Mouse (Mus musculus): ENCODE measurements around the gene Fgfr2. TPM values are rescaled to one million over a fixed set of nuclear protein-coding genes. Genes with fewer than 3 reads are reported as not detected.

The Fgfr2 gene
- total RNA-seq, 2 experiments from 2014 or later = 44.0 to 52.8 TPM

DNA sequence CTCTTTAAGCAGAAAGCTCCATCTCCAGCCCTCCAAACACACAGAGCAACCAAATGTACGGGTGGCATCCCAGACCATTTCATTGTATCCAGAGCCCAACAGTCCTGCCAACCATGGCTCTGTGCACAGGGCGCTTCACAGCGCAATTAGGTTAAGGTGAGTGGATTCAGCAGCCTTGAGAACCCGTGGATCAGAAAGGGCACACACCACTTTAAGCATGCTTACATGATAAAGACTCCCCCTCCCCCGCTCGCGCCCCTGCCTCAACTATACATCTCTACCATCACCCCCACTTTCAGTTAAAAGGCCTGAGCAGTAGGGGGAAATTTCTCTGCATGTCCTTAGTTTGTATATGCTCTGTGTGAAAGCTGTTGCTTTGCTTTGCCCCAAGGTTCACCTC is 2785.5 kb downstream of the Fgfr2 start:
- DNase-seq (ENCODE audit: low spot score in 2 of 2) = no peak

DNA sequence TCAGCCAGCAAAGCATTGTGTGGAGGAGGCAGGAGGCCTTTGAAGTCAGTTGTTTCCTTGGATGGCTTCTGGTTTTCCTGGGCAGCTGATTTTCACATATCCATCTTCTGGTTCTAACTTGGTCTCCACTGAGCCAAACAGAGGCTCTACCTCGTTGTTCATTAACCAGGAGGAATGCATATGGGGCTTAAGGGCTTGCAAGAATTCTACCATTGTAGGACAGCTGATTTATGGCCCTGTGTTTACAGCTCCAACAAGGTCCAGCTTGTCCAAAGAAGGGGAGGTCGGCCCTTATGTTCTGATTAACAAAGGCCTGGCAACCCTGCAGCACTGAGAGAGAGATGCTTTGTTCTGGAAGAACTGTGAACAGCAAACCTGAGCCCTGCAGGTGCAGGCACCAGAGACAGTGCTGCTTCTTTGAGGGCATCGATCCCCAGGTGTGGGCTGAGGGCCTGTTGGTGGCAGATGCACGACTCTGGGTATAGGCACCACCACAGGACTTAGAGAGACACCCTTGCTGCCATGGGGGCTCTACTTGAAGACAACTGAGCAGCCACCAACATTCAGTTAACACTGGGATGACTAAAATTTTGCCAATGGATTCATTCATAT is 2787.6 kb downstream of the Fgfr2 start:
- DNase-seq (ENCODE audit: low spot score in 2 of 2) = no peak

DNA sequence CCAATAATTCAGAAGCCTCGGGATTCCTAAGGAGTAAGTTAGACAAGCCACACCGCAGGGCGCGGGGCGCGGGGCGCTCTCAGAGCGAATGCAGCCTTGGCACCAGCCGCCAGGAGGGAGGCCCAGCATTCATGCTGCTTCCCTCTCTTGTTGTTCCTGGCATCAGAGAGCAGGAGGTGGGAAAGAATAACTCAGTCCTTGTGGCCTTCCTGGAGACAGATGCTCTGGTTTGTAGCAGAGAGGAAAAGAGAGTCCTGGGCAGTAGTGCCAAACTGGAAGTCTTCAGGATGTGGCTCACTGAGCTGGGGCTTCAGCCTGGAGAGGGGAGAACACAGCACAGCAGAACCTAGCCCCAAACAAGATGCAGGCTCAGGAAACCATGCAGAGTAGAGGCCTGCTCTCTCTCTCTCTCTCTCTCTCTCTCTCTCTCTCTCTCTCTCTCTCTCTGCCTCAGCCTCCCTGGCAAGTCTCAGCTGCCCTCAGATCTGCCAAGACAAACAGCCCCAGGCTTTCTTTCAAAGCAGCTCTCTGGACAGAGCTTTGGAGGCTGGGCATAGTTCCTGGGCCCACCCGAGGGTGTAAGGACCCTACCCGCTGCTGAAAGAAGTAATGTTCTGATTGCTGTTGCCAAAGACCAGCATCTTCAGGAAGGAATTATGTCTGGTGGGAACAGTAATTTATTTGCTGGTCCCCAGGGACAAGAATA is 2790.5 kb downstream of the Fgfr2 start:
- no peak for DNase-seq (ENCODE audit: low spot score in 2 of 2)

DNA sequence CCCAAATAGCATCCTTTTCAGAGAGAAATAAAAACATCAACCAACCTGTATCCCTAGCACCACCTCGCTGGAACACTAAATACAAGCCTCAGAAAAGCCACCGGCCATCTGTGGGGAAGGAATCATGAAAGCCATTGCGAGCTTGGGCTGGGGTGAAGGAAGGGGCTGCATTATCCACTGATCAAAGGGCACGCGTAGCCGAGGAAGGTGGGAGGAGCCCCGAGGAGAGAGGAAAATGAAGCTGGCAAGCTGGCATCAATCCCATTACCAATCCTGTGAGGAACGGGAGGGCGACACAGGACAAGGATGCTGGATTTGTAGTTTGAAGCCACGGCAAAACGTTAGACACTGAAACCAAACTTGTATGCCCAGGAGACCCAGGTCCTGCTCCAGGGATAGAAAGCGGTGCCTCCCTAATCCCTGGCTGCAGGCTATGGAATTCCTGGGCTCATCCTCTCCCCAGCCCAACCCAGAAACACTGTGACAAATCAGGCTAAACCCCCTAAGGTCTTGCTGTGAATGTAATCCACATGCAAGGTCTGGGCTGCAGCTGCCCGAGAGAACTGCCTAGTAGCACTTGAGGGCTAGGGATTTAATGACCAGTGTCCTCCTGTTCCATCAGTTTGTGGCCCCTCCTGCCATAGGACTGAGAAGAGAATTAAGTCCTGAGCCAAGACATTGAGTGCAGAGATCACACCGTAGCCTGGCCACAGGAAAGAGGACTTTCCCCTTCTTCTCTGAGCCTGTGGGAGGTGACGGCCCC is 2795.4 kb downstream of the Fgfr2 start:
- no peak for DNase-seq (ENCODE audit: low spot score in 2 of 2)

DNA sequence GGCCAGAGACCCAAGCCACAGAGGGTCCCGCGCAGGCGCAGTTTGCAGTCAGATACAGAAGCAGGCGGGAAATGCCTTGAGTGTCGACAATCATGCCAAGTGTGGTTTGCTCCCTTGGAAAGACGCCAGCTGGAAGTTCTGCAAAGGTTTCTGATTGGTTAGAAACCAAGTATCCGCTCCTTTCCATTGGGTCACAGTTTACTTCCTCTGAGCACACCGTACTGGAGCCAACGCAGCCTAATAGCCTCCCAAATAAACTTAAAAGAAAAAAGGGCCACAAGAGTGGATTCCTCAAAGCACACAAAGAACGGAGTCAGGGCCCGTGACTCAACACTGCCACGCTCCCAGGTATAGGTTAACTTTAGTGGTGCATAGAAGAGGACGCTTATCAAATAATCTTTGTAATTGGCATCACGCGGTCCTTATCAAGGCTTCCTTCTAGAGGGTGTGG is 2797.1 kb downstream of the Fgfr2 start:
- DNase-seq (ENCODE audit: low spot score in 2 of 2) = no peak

DNA sequence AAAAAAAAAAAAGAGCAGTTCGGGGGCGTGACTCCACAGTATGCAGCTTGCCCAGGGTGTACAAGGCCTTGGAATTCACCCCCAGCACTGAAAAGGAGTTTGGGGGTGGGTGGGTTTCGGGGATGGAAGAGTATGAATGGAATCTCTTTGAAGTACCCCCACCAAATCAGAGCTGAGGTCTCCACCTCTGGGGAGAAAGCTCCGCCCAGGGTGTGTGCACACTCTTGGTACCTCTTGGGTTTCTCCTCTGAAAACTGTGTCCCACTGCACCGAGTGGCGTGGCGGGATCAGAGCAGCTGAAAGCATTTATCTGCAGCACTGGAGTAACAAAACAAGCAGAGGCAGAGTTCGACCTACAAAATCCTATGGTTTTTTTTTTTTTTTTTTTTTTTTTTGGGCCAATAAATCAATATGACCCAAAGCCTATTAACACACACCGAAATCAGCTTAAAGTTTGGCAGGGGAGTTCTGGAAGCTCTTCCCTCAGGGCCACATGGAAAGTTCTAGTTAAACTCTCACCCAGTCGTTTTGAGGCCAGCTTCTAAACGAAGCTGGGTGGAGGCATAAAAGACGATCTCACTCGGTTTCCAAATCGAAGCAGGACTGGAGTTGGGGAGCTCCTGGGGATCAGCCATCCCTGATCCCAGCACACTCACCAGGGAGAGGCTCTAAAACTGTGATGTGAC is 2798.3 kb downstream of the Fgfr2 start:
- no peak for DNase-seq (ENCODE audit: low spot score in 2 of 2)

DNA sequence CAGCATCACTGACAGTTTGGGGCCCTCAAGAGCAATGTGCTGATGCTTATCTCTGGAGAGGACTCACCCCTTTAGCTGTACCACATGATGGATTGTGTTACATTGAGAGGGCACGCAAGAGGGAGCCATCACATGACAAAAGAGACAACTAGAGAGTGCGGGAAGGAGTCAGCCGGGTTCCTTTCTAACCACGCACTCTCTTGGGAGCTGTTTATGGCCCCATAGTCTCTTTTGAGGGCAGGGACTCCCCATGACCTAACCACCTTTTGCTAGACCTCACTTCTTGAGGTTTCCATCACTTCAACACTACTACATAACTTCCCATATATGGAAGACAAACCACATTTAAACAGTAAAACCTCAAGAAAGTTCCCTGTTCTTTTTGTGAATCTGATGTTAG is 2799.4 kb downstream of the Fgfr2 start:
- DNase-seq (ENCODE audit: low spot score in 2 of 2) = no peak

DNA sequence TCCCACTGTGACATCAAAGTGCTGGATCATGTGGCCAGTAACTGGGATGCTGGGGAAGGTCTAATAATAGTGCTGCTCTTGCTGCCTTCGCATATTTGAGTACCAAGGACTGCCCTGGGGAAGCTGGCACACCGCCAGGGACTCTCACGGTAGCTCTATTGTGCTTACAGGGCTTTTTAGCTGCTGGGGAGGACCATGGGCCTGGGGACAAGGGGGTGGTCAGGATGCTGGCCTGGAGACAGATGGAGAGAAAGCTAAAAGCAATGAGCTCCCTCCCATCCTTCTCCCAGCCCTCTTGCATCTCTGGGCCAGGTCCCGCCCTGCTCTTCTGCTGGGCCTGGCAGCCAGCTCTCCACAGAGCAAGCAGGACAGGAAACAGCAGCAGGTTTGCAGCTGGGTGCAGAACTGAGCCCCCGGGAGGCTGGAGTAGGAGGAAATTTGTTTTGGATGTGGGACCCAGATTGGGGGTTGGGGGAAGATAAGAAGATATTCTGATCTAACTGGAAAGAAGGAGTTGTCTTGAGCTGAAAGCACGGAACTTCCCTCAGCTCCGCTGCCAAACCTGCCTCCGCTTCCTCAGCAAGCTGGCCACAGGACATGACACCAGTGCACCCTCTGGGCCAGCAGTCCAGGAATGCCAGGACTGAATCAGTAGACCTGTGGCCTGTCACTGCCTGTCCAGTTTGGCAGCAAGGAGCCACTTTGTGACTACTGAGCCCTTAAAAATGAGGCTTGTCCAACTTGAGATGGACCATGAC is 2803.2 kb downstream of the Fgfr2 start:
- peak in 1 of 2 experiments; percentile 26 for DNase-seq (ENCODE audit: low spot score in 2 of 2)

DNA sequence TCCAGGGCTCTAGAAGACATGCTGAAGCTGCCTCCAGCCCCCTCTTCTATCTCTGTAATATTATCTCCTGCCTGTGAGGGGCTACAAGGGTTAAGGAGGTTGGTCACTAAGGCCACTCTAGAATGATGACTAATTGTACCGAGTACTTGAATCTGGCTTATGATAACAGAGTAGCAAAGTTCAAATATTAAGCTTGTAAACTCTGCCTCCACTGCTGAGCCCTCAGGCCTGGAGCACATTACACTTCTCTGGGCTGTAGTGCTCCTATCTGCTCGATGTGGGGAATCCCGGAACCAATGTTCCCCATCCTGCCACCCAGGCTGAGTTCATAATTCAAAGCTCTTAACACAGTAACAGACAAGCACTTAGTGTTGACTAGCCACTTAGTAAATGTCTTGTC is 2806.9 kb downstream of the Fgfr2 start:
- no peak for DNase-seq (ENCODE audit: low spot score in 2 of 2)

DNA sequence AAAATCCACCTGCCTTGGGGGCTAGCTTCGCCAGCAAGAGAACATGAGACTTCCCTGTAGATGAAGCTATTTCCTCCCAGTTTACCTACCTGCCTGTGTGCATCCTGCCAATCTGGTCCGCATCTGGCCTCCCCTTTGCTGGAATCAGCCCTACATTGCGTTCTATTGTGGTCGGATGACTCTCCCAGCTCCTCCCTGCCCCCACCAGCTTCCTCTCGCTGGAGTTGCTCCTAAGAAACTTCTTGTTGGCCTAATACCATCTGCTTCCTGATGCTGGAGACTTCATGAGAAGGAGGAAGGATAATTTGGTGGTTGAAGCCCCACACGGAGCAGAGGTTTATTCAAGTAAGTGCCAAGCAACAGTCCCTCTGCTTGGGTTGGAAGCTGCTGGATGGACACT is 2807.9 kb downstream of the Fgfr2 start:
- DNase-seq (ENCODE audit: low spot score in 2 of 2) = no peak

DNA sequence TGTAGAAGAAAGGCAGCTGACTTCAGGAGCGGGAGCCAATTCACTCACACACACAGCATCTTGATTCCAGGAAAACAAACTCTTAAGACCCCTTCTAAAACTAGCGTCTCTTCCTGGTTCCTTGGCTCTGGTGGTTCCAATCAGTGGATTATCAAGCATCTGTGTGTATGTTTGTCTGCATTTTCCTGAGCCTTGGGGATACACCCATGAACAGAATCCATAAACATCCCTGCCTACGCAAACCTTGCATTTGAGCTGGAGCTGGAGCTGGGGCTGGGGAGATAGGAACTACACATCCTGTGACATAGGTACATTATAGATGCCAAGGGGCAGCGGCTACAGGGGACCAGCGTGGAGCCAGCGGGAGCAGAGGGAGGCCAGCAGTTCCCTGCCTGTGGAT is 2808.5 kb downstream of the Fgfr2 start:
- no peak for DNase-seq (ENCODE audit: low spot score in 2 of 2)

DNA sequence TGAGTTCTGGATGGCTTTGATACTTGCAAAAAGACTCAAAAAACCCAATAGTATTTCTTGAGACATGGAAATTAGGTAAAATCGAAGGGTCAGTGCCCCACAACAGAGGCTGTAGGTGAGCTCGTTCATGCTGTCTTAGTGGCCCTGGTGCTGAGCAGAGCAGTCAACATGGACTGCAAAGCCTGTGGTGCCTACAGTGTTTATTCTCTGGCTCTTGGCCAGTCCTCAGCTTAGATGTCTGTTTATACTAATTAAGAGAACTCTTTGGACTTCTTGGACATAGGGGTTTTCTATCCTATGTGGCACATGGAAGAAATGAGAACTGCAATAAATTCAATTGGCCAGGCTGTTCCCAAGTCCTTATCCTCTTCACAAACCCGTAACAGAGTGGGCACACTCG is 2811.8 kb downstream of the Fgfr2 start:
- no peak for DNase-seq (ENCODE audit: low spot score in 2 of 2)

DNA sequence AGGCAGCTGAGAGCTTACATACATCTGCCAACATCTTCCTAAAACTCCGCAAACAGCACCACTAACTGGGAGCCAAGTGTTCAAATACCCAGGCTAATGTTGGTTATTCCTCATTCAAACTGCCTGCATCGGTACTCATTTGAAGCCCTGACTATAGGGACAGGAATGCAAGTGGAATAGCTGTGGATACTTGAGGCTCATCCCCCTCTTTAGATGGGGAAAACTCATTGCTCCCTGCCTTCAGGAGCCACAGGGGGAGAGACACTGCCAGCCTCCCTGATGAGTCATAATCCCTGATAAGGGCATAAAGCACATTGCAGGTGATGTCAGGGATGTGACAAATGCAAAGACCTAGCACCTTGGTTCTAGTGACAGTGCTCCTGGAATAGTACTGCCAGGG is 2814.0 kb downstream of the Fgfr2 start:
- DNase-seq (ENCODE audit: low spot score in 2 of 2) = no peak

DNA sequence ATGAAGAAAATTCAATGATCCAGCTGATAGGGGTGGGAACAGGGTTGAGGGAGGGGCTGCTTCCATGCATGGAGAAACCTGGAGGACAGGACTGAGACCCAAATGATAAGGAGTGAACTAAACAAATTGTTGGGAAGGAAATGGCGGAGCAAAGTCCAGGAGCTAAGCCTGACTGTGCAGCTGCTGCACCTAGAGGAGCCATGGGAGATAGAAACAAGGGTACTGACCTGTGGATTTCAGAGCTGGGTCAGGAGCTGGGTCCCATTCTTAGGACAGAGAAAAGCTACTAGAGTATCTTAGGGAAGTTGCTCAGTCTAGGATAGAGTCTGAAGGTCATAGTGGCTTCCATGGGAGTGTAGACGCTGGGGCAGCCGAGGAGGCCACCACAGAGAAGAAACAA is 2816.1 kb downstream of the Fgfr2 start:
- no peak for DNase-seq (ENCODE audit: low spot score in 2 of 2)

DNA sequence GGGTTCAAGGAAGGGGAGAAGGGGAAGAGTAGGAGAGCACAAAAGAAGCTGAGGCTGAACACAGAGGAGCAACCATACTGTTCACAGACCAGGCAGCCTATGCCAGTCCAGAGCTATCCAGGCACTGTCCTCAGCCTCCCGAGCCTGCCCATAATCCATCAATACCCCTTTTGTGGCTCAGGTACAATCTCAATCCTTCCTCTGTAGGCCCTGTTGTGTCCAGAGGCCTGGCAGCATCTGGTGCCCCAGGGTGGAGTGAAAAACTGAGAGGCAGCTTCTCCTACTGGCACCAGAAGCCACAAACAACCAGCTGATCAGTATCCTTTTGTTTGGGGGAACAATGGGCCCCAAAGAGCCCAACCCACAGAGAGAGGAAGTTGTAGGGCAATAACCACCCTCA is 2818.5 kb downstream of the Fgfr2 start:
- DNase-seq (ENCODE audit: low spot score in 2 of 2) = no peak

DNA sequence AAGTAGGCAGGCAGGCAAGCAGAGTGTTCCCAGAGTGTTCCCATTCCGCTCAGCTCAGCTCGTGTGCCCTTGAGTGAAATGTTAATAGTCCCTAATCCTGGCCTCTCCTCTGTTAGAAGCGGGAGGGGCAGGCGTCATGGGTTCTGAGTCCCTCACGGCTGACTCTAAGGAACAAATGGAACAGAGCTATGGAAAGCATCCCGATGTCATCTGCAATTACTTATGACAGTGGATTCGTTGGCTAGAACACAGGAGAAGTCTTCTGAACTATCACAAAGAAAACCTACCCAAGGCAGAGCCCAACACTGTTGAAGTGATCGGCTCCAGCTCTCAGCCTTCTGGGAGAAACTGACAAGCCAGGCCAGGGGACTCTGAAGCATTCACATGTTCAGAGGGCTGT is 2819.7 kb downstream of the Fgfr2 start:
- DNase-seq (ENCODE audit: low spot score in 2 of 2) = no peak

DNA sequence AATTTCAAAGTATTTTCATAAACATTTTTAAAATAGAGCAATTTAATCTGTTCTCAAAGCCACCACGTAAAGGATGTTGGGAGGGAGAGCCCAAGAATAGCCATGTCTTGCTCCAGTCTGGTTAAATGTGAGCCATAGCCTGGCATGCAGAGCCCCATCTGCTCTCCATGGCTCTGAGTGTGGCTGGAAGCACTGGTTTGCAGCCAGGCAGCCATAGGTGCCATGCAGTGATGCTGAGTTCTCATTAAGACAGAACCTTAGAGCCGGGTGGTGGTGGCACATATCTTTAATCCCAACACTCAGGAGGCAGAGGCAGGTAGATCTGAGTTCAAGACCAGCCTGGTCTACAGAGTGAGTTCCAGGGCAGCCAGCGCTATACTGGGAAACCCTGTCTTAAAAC is 2822.5 kb downstream of the Fgfr2 start:
- DNase-seq (ENCODE audit: low spot score in 2 of 2) = no peak

DNA sequence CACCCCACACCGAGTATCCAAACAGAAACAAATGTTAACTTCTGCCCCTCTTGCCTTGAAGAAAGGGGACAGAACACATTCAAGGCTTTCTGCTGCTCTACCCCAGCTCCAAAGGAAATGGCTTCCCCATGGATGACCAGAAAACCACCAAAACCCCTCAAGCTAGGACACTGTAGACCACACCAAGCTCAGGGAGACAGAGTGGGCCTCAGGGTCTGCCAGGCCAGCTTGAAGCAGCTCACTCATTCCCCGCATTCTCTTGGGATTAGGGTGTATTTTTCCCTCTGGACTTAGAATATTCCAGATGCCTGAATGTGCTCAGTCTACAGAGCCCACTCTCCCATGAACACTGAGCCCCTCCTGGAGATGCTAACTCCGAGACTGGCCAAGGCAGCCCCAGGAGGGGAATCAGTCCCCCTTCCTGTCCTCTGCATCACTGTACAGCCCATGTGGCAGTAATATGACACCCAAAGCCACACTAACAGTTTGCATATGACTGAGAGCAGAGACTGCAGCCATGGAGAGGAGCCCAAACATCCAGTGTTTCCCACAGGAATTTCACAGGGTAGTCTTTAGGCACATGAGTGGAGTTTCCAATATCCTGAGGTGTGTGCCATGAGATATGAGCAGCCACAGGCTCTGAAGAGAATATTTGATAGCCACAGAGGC is 2824.1 kb downstream of the Fgfr2 start:
- no peak for DNase-seq (ENCODE audit: low spot score in 2 of 2)

DNA sequence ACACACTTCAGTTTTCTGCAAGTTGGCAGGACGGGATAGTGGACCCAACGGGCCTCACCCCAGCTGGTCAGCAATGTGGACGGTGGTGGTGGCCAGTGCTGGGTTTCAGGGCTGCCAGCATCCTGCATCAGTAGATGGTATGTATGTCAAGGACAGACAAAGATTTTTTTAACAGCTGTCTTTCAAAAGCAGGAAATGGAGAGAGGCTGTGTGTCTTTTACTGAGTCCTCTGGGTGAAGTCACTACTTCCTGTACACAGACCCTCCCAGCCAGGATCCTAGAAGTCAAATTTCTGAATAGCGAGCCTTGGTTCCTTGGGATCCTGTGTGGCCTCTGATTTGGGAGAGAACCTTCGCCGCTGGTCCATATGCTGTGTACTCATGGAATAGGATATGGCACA is 2832.0 kb downstream of the Fgfr2 start:
- DNase-seq (ENCODE audit: low spot score in 2 of 2) = no peak

DNA sequence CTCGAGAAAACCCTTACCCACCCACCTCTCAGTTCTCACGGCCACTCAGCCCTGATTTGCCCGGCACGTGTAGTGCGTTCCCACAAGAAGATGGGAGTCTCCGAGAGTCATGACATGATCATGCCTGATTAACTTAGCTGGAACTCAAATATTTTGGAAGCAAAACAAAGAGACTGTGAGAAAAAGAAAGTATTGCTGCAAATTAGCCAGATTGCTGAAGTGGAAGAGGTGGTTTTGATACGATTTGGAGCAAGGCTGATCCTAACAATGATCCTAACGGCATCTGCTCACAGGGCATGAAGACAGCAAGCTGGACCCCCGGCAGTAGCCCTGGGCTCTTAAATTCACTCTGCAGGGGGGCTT is 2833.7 kb downstream of the Fgfr2 start:
- no peak for DNase-seq (ENCODE audit: low spot score in 2 of 2)

All from left cerebral cortex, adult 18-20 months (tissue).